Mouse (Mus musculus): ENCODE data around the gene Cfap99.

Gene Cfap99

DNA sequence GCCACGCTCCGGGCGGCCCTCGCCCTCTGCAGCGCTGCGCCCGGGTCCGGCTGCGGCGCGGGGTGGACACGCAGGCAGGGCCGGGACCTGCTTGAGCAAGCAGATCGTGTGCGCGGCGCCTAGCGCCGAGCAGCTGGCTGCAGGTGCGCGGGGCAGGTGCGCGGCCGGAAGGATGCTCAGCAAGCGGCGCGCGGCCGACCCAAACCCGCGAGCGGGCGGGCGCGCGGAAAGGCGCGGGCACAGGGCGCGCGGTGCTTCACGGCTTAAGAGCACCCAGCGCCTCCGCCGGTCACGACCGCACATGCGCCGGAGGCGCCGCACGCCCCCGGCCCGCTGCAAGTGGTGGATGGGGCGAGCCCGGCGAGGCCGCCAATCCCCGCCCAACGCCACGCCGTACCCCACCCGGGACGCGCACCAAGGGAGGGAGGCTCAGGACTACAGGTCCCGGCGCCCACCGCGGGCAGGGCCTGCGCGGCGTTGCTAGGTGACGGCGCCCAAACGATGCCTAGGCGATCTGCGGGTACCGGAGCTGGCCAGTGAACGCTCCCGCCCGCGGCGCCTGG, at the start of gene Cfap99, which contains the start of gene Zfyve28:
Gene Cfap99 (plus strand): TSS at position 447 of the 563 bp plus-strand sequence.
Gene Zfyve28 (minus strand): TSS at position 296 of the 563 bp plus-strand sequence.
- no peak for DNase-seq (ENCODE audit: low spot score)

DNA sequence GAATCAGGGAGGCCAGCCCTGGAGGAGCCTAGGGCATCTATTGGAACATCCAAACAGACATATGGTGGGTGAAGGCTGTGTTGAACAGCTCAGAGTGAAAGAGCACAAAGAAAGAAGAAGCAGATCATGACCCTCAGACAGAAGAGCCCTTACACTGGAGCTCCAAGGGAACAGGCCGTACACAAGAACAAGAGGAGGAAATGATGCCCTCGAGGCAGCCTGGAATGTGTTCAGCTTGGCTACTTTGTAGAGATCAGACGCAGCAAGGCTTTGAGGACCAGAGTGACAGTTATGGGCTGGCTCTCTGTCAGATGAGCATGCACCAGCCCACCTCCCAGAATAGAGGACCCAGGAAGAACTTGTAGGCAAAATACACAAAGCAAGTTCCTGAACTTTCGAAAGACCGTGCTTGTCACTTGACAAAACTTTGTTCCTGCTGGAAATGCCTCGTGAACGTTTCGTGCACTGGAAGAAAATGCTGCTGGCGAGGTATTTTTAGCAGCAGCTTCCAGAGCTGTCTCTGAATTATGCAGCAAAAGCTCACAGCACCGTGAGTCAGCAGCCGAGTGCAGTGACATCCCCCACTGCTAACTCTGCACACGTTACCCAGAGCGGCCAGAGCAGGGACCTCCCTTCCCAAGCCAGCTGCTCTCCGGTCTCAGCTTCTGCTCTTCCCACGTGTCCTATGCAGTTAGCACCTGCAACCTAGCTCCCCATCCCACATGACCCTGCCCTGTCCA, 46.0 kb upstream of the Cfap99 start:
- DNase-seq (ENCODE audit: low spot score) = peak; percentile 33

DNA sequence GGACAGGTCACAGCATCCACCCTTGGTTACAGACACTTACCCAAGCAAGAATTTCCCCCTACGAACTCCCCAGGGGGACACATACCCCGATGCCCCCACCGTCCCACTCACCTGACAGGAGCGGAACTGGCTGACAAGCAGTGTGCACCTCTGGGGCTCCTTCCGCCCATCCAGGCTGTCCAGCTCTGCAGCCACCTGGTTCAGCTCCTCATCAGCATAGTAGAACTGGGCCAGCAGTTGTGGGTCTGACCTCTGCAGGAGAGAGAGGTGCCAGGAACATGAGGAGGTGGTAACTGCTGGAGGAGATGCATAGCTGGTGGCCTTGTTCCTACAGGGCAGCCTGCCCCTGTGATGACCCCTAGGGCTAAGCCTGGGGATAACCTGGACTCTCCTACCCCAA, 45.3 kb upstream of the Cfap99 start:
- no peak for DNase-seq (ENCODE audit: low spot score)

DNA sequence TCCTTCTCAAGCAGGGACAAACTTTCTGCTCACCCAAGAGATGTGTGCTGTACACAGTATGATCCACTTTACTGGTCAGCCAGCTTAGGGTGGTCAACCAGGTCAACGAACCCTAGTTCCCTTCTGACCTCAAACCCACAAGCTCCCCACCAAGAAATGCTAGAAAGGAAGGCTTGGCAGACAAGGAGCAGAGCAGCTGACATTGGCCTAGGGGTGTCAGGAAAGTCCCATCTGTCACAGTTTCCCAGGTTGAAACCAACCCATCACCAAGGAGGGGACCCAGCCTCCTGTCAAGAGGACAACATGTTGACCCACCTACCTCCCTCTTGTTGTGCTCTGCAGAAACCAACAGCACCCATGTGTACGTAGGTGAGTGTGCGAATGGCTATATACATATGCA, 42.0 kb upstream of the Cfap99 start:
- no peak for DNase-seq (ENCODE audit: low spot score)

DNA sequence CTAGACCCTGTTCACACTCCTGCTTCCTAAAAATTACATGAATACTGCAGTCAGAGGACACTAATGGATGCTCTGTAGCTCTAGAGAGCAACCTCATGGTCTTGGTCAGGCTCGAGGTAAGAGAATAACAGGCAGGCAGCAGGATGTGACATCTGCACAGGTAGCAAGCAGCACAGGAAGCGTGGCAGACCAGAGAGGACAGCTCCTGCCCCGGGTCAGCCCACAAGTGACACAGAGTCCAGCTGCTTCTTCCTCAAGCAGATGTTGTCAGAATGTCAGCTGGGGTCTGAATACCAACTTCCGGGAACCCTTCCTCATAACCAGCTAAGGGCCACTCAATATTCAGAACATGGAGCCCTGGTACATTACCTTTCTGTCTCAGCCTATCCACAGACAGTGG, 39.3 kb upstream of the Cfap99 start:
- no peak for DNase-seq (ENCODE audit: low spot score)

DNA sequence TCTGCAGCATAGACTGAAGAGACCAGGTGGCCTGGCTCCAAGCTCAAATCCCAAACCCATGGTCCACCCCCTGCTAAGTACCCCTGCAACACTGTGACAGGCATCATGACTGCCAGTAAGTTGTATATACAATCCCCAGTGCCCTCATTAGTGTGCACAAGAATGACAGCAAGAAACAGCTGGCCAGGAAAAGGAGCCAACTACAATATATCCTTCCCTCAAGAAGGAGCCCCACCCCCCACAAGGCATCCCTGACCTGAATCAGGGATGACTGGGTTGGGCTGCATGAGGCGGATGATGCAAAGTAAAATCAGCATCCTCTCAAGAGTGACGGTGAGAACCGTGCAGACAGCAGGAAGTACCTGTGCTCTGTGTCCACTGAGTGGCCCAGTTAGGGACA, 38.3 kb upstream of the Cfap99 start:
- DNase-seq (ENCODE audit: low spot score) = no peak

DNA sequence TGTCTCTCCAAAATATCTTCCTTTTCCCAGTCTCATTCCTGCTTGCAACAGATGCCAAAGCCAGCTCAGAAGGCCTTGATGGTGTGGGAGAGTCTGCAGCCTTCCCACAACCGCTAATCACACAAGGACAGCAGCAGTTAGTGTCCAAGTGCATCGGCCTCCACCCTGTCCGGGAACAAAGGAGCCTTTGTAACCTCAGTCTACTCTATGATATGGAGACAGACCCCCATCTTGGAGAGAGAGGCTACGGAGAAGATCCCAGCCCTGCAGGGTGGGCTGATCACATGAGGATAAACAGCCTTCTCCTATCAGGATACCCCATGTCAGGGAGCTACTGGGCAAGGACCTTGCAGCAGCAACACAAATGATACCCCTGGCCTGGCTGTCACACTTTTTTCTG, 36.6 kb upstream of the Cfap99 start:
- DNase-seq (ENCODE audit: low spot score) = no peak

DNA sequence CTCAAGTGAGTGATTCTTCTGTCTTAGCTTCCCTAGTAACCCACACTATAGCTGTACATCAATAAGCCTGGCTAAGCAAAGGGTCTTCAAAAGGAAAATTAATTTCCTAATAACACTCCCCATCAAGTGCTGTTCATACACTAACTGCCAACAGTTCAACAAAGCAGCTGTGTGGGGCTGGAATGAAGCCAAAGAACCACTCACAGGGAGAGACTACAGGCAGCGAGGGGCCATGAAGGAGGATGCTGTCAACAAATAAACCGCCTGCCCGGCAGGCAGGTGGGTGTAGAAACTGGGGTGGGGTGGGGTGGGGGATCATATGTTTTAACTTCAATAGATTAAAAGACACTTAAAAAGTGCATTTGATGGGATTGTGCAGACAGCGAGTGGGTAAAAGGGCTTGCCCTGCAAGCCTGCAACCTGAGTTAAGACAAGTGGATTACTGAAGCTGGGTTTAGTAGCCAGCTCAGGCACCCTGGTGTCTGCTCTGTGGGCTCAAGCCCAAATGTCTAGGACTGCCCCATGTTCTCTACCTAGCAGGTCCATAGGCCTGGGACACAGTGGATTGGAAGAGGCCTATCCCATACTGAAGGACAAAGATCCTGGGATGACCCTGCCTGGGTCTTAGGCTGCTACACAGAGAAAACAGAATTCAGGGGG, 36.0 kb upstream of the Cfap99 start:
- no peak for DNase-seq (ENCODE audit: low spot score)

DNA sequence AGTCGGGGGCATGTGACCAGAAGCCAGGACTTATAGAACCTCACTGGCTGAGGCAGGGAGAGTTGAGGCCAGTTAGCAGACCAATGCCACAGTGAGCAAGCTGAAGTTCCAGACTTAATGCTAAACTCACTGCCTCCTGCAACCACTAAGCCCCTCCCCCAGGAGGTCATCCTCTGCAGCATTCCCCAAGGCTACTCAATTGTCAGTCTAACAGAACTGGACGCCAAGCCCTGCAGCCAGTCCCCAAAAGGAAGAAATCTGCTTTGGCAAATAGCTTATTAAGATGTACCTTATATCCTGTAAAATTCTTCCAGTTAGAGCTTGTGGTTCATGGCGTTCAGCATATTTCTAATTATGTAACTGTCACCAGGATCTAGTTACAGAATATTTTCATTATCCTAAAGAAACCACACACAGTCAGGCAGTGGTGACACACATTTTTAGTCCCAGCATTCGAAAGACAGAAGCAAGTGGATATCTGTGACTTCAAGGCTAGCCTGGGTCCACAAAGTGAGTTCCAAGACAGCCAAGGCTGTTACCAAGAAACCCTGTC, 35.4 kb upstream of the Cfap99 start:
- DNase-seq (ENCODE audit: low spot score) = no peak

DNA sequence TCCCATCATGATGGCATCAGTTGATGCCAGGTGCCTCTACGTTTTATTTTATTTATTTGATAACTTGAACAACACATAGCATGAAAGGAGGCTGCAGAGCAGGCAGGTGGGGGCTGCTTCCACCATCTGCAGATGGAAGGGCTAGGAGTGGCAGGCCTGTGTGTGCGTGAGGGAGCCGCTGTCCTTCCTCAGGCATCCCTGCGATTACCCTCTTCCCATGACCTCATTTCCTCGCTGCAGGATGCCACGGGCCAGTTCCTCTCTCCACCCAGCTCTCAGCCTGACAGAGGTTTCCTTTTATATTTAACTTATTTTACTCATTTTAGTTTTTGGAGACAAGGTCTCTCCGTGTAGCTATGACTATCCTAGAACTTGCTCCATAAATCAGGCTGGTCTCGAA, 34.1 kb upstream of the Cfap99 start:
- DNase-seq (ENCODE audit: low spot score) = no peak

DNA sequence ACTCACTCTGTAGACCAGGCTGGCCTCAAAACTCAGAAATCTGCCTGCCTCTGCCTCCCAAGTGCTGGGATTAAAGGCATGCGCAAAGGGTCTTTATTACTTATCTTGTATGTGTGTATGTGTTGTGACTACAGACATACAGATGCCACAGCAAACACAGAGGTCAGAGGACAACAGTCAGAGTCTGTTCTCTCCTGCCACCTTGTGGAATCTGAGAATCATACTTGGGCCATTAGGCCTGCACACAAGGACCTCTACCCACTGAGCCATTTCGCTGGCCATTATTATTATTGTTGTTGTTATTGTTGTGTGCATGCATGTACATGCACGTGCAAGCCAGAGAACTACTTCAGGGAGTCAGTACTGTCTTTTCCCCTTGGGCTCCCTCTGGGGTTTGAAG, 33.2 kb upstream of the Cfap99 start:
- peak; percentile 57 for DNase-seq (ENCODE audit: low spot score)

DNA sequence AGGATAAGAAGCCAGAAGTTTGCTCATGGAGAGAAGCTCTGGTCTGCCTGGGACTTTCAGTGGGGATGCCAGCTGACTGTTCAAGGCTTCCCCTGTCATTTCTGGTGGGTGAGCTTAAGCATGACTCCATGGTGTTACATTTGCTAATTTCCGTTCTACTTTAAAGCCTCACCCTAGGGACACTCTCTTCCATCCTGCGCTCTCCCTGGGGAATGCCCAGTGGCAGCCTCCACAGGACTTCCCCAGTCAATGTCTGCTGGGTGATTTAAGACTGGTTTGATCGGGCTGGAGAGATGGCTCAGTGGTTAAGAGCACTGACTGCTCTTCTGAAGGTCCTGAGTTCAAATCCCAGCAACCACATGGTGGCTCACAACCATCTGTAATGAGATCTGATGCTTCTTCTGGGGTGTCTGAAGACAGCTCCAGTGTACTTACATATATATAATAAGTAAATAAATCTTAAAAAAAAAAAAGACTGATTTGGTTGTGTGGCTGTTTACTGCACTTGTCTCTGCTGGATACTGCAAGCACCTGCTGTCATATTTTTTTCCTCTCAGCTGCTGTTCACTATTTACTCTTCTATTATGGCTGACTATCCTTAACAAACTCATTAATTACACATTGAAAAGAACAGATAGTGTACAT, 29.1 kb upstream of the Cfap99 start:
- DNase-seq (ENCODE audit: low spot score) = no peak

DNA sequence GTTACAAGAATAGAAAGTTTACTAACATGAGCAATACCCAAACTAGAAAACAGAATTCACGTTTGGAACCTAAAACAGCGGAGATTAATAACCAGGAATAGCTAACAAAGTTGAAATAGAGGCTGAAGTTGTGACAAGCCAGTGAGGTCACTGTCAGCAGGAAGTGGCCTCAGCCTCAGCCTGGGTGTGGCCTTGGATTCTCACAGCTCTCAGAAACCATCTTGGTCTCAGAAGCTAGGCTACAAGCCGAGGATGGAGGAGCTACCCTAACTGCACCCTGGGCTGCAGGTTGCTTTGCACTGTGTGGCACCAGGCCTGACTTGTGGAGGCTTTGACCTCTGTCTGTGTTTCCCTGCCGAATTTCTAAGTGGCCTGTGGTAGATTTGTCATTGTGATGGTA, 22.3 kb upstream of the Cfap99 start:
- no peak for DNase-seq (ENCODE audit: low spot score)

DNA sequence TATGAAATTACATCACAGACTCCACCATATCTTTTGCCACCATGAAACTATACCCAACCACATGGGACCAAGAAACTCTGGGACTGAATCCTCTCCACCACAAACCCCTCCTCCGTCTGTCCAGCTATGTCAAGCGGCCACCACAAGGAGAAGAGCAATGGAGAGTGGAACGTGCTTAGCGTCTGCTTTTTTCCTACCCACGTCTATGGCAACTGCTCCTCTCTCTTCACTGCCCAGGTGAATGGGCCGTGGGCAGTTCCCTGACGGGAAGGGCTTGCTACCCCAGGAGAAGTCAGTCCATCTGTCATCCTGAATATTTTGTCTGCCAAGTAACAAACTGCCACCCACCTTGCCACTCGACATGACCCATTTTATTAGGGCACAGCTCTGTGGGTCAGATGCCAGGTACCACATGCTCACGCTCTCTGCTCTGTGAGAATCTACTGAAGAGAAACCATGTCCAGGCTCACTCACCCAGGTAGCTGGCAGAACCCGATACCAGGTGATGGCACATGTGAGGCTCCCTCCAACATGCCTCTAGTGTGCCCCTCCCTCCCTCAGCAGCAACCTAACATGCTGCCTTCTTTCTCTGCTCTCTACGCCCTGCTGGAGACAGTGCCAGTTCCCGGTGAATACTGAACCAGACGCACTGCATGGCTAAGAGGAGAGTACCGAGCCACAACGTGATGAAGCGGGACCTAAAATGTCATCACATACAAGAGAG, 19.0 kb upstream of the Cfap99 start:
- DNase-seq (ENCODE audit: low spot score) = no peak

DNA sequence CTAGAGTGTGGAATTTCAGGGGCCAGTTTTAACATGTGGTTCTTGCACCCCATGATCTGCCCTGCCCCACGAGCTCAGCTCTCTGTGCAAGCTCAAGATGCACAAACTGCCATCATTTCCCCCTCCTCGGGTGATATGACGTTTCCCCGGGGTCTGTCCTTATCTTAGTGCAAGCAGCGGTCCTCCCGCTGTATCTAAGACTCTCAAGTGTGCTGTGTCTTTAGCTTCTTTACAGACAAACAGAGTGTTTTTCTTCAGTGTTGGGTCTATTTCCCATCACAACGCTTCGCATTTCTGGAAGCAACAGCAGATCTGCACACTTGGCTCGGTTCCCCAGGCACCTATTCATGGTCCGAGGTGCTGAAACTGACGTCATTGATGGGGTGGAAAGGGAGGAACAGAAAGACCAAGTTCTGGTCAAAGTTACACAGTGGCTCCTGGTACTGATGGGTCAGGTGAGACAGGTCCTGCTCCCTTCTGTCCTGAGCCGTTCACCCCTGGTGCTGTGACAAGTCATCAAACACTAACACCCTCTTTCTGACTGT, 18.4 kb upstream of the Cfap99 start:
- no peak for DNase-seq (ENCODE audit: low spot score)

DNA sequence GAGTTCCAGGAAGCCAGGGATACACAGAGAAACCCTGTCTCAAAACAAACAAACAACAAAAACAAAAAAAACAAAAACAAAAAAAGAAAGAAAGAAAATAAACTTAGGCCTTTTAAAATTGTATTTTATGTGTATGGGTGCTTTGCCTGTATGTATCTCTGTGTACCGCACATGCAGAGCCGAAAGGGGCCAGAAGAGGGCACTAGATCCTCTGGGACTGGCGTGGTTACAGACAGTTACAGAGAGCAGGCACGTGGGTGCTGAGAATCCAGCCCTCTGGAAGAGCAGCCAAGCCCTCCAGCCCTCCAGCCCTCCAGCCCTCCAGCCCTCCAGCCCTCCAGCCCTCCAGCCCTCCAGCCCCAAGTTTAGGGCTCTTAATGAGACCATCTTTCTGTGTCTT, 16.7 kb upstream of the Cfap99 start:
- peak; percentile 47 for DNase-seq (ENCODE audit: low spot score)

DNA sequence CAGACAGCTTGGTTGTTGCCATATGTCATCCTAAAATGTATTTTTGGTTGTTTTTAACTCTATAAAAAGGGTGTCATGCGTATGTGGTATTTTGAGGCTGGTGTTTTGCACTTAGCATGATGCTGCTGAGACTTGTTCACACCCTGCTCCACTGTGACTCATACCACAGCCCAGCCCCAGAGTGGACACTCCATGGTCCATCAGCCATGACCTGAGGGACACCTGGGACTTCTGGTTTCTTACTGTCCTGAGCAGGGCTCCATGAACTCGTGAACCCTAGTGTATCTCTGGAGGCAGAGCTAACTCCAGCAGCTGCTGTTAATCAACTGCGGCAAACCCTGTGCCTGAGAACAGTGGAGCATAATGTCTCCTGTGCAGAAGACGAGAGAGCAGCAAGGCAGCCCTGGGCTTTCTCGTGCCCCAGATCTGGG, 15.1 kb upstream of the Cfap99 start:
- DNase-seq (ENCODE audit: low spot score) = no peak

DNA sequence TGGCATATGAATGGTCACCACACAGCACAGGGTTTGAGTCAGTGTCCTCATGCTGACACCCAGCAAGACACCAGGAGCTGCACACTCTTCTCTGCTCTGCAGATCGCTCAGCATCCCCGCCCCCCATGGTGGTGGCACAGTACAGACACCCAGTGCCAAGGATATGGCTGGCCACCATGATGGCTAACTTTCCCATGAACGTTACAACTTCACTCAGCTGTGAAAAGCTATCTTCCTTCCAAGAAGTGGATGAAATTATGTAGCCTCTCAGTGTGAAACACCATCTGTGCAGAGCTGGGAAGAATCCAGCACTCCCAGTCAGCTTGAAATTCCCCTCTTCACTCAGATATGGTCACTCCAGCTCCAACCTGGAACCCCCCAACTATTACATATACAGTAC, 14.1 kb upstream of the Cfap99 start:
- peak; percentile 31 for DNase-seq (ENCODE audit: low spot score)

DNA sequence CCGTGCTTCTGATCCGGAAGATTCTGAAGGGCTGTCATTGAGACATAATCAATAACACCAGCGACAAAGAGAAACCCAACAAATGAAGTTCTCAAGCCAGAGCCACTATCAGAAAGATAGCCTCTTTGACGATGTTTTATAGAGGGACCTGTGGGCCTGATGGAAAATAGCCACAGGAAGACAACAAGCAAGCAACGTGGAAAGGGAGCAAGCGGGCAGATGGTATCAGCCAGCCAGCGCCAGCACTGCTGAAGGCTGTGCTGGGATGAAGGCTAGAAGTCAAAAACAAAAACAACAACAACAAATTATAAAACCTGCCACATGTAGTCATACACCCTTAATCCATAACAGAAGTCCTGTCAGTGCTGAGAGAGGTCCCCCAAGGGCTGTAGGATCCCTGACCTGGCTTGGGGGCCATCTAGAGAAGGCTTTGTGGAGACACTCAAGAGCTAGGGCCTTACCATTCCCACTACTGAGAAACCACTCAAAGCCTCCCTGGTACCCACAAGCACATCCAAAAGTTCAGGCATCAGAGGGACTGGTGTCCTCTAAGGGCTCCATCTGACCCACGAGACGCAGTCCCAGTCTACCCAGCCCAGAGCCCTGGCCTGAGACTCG, 13.6 kb upstream of the Cfap99 start:
- DNase-seq (ENCODE audit: low spot score) = no peak

DNA sequence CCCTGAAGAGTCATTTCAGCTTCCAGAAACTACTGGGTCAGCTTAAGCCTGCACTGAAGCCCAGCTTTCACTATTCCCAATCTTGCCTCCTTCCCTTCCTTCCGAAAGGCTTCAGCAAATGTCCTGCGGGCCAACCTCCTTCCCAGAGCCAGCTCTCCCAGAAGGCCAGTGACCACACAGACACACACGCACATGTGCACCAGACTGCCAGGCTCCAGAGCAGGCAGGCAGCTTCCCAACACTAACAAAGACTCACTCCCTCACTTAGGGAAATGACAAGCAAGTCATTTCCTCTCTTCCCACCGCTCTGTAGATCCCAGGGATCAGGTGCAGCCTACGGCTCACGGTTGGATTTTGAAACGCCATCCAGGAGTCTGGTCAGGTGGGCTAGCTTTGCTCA, 12.2 kb upstream of the Cfap99 start:
- DNase-seq (ENCODE audit: low spot score) = peak; percentile 54

DNA sequence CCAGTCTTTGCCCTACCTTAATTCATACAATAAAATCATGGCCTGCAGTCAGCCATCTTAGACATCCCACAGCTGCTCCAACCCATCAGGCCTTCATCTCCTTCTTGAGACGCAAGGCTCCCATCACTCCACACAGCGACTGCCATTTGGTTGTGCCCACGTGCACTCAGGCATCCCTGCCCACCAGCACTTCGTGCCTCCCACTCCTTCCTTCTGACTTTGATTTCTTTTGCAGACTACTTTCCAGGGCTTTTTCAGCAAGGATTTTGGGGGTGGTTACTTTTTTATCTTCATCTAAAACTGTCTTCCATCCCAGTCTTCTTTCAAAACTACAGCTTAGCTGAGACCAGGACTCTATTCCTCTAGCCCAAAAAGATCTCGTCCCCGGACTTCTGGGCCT, 11.7 kb upstream of the Cfap99 start:
- DNase-seq (ENCODE audit: low spot score) = no peak

Data from adipocyte (in vitro differentiated cells).